8 mouse cellular contexts compared by ENCODE assay signal in genomic region chr3:58524246-58524645, GRCm38 (mm10). TPM values are rescaled to one million over a fixed set of nuclear protein-coding genes. Genes with fewer than 3 reads are reported as not detected.
DNase-seq lines count a peak whose midpoint lies in the region; ATAC-seq and TF ChIP-seq lines count a peak whose summit lies in the region.

No protein-coding gene starts in this region.

- peak overlapping the region; percentile 97; the same call in 1 of the 2 replicates for H3K9ac ChIP-seq in kidney, postnatal 0 days (ENCODE audit: low read depth, low read length)
- peak overlapping the region; percentile 95 for H3K9ac ChIP-seq in hindbrain, embryonic 14.5 days
- peak overlapping the region; percentile 92; the same call in 1 of the 2 replicates for H3K9ac ChIP-seq in midbrain, embryonic 14.5 days (replicated peaks; ENCODE audit: low read length)

- no peaks in the 10 kb centered on the region for H3K27me3 ChIP-seq in kidney, postnatal 0 days (ENCODE audit: insufficient read depth, low read length)
- H3K27me3 ChIP-seq in hindbrain, embryonic 14.5 days (ENCODE audit: control insufficient read depth, insufficient read depth, low read length): no peaks in the 10 kb centered on the region
- H3K27me3 ChIP-seq in midbrain, embryonic 14.5 days (ENCODE audit: control insufficient read depth, insufficient read depth, low read length): no peaks in the 10 kb centered on the region

- no peaks in the 10 kb centered on the region for H3K9me3 ChIP-seq in kidney, postnatal 0 days (replicated peaks; ENCODE audit: low read length)
- H3K9me3 ChIP-seq in hindbrain, embryonic 14.5 days (ENCODE audit: control insufficient read depth, low read length): no peaks in the 10 kb centered on the region
- H3K9me3 ChIP-seq in midbrain, embryonic 14.5 days (ENCODE audit: control insufficient read depth, low read length): no peaks in the 10 kb centered on the region

- peaks cover 13% of the 10 kb centered on the region for H3K36me3 ChIP-seq in kidney, postnatal 0 days (ENCODE audit: insufficient read depth, low read length)
- H3K36me3 ChIP-seq in hindbrain, embryonic 14.5 days (replicated peaks; ENCODE audit: control insufficient read depth, insufficient read depth): peaks cover 34% of the 10 kb centered on the region
- H3K36me3 ChIP-seq in midbrain, embryonic 14.5 days (ENCODE audit: control insufficient read depth, insufficient read depth, low read length): peaks cover 29% of the 10 kb centered on the region

- H3K4me1 ChIP-seq in kidney, postnatal 0 days (replicated peaks; ENCODE audit: insufficient read depth, low read length): 0 out of 2 replicates have a peak, but pooled peaks cover 3% of the 10 kb centered on the region
- H3K4me1 ChIP-seq in bone marrow macrophage, adult 2 months (ENCODE audit: control insufficient read depth, insufficient read depth, low read length): peaks cover 29% of the 10 kb centered on the region
- peaks cover 17% of the 10 kb centered on the region for H3K4me1 ChIP-seq in hindbrain, embryonic 14.5 days (replicated peaks; ENCODE audit: control insufficient read depth, insufficient read depth, low read length)
- H3K4me1 ChIP-seq in midbrain, embryonic 14.5 days (ENCODE audit: control insufficient read depth, insufficient read depth, low read length): peaks cover 16% of the 10 kb centered on the region

- H3K4me3 ChIP-seq in kidney, postnatal 0 days (replicated peaks; ENCODE audit: low read depth, low read length): peak overlapping the region; percentile 96
- H3K4me3 ChIP-seq in bone marrow macrophage, adult 2 months (ENCODE audit: insufficient read depth, low read length): peak overlapping the region; percentile 98
- peak overlapping the region; percentile 91 for H3K4me3 ChIP-seq in hindbrain, embryonic 14.5 days (replicated peaks; ENCODE audit: low read length)
- H3K4me3 ChIP-seq in midbrain, embryonic 14.5 days (replicated peaks; ENCODE audit: low read depth, low read length): peak overlapping the region; percentile 92

- TF ChIP-seq CTCF in kidney, postnatal 0 days (IDR thresholded peaks at IDR 0.05; ENCODE audit: low read depth): no peak
- no peak for TF ChIP-seq CTCF in bone marrow macrophage, adult 2 months (IDR thresholded peaks at IDR 0.05; ENCODE audit: low read depth, low read length)

- DNase-seq in kidney, postnatal 0 days (ENCODE audit: low spot score): peak; percentile 21
- DNase-seq in kidney, postnatal 36 days: no peak
- DNase-seq in hindbrain, embryonic 14.5 days (ENCODE audit: low spot score): no peak
- no peak for DNase-seq in midbrain, embryonic 14.5 days
- no peak for DNase-seq in thymus, adult 18-20 months
- DNase-seq in cerebellum, postnatal 14 days: no peak
- DNase-seq in layer of hippocampus, adult 11-12 months (ENCODE audit: low spot score): no peak

- 38% methylated on average over 4 of the region's 4 CpGs for WGBS in kidney, postnatal 0 days
- 77% methylated on average over 4 of the region's 4 CpGs for WGBS in hindbrain, embryonic 14.5 days
- 79% methylated on average over 4 of the region's 4 CpGs for WGBS in midbrain, embryonic 14.5 days

- H3K4me2 ChIP-seq in kidney, postnatal 0 days (ENCODE audit: low read length): peak overlapping the region; percentile 87
- peak overlapping the region; percentile 79 for H3K4me2 ChIP-seq in hindbrain, embryonic 14.5 days (replicated peaks)
- H3K4me2 ChIP-seq in midbrain, embryonic 14.5 days (ENCODE audit: low read length): peak overlapping the region; percentile 85

- H3K27ac ChIP-seq in kidney, postnatal 0 days: no peak overlapping the region
- peak overlapping the region; percentile 51 for H3K27ac ChIP-seq in bone marrow macrophage, adult 2 months (ENCODE audit: insufficient read depth, low read depth, low read length)
- no peak overlapping the region for H3K27ac ChIP-seq in hindbrain, embryonic 14.5 days
- no peak overlapping the region for H3K27ac ChIP-seq in midbrain, embryonic 14.5 days (replicated peaks; ENCODE audit: low read depth, low read length)

- no peak for ATAC-seq in kidney, postnatal 0 days (replicated peaks; ENCODE audit: low FRiP score, low read depth)
- ATAC-seq in hindbrain, embryonic 14.5 days (ENCODE audit: low FRiP score): no peak
- no peak for ATAC-seq in midbrain, embryonic 14.5 days (ENCODE audit: low FRiP score, low TSS enrichment)

- no peak for TF ChIP-seq POLR2A in bone marrow macrophage, adult 2 months (IDR thresholded peaks at IDR 0.05; ENCODE audit: borderline replicate concordance, low read depth, low read length)

RNA-seq across cellular contexts. Expression of gene Eif2a, which starts 1.4 kb away (rescaled TPM):
- polyA plus RNA-seq in kidney, postnatal 0 days (2015; fragmentation: Nextera tagmentation; extraction: Ambion mirVana): 51.5 and 55.8 TPM in 2 replicates
- polyA plus RNA-seq in bone marrow macrophage, adult 2 months (2012; ENCODE audit: insufficient read depth, insufficient read length, missing spikeins): 102 and 111 TPM in 2 replicates
- 39.2 and 43.0 TPM in 2 replicates for polyA plus RNA-seq in hindbrain, embryonic 14.5 days (2014; fragmentation: Nextera tagmentation; extraction: Ambion mirVana)
- 35.3 and 43.5 TPM in 2 replicates for polyA plus RNA-seq in midbrain, embryonic 14.5 days (2014; fragmentation: Nextera tagmentation; extraction: Ambion mirVana)

RNA-seq across cellular contexts. Expression of gene Serp1, which starts 1.4 kb away (rescaled TPM):
- 142 and 159 TPM in 2 replicates for polyA plus RNA-seq in kidney, postnatal 0 days (2015; fragmentation: Nextera tagmentation; extraction: Ambion mirVana)
- polyA plus RNA-seq in bone marrow macrophage, adult 2 months (2012; ENCODE audit: insufficient read depth, insufficient read length, missing spikeins): 306 and 329 TPM in 2 replicates
- polyA plus RNA-seq in hindbrain, embryonic 14.5 days (2014; fragmentation: Nextera tagmentation; extraction: Ambion mirVana): 64.3 and 69.8 TPM in 2 replicates
- 45.1 and 69.1 TPM in 2 replicates for polyA plus RNA-seq in midbrain, embryonic 14.5 days (2014; fragmentation: Nextera tagmentation; extraction: Ambion mirVana)

RNA-seq across cellular contexts. Expression of gene Selenot, which starts 52.2 kb away (rescaled TPM):
- 24.9 and 29.0 TPM in 2 replicates for polyA plus RNA-seq in kidney, postnatal 0 days (2015; fragmentation: Nextera tagmentation; extraction: Ambion mirVana)
- 110 and 114 TPM in 2 replicates for polyA plus RNA-seq in bone marrow macrophage, adult 2 months (2012; ENCODE audit: insufficient read depth, insufficient read length, missing spikeins)
- 34.3 and 43.7 TPM in 2 replicates for polyA plus RNA-seq in hindbrain, embryonic 14.5 days (2014; fragmentation: Nextera tagmentation; extraction: Ambion mirVana)
- polyA plus RNA-seq in midbrain, embryonic 14.5 days (2014; fragmentation: Nextera tagmentation; extraction: Ambion mirVana): 33.9 and 36.7 TPM in 2 replicates
